Mouse (Mus musculus) heart, adult 18-20 months (tissue): ENCODE data around the gene Itm2b. TPM values are rescaled to one million over a fixed set of nuclear protein-coding genes. Genes with fewer than 3 reads are reported as not detected.

ENCODE experiments used
- DNase-seq, 2 experiments: peaks; one replicate each; pipeline ENCODE4 v3.0.0; 2021 to 2022; ENCODE audit warnings: mixed read lengths in 1 of 2
- total RNA-seq, 2 experiments: library from RNA; stranded (reverse); gene quantifications; 2 replicates each; pipeline ENCODE4 v1.2.3; 2021

The Itm2b gene
- total RNA-seq, 2 experiments from 2014 or later = 736 to 802 TPM

DNA sequence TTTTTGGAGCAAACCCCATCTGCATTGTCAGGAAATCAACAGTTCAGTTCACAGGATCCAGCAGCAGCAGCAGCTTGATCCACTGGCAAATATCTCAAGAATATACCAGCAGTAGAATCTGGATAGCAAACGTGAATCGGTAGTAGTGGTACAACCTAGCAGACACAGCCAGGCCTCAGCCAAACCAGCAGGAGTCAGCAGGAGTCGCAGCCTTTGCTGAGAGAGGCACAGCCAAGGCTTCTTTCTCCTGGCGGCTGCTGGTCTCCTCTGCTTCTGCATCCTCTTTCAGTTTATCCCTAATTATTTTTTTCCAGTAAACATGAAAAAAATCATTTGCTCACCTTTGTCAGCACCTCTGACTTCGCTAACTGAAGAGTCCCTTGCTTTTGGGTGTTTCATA lies 10.7 kb upstream of the Itm2b start:
- DNase-seq = no peak

DNA sequence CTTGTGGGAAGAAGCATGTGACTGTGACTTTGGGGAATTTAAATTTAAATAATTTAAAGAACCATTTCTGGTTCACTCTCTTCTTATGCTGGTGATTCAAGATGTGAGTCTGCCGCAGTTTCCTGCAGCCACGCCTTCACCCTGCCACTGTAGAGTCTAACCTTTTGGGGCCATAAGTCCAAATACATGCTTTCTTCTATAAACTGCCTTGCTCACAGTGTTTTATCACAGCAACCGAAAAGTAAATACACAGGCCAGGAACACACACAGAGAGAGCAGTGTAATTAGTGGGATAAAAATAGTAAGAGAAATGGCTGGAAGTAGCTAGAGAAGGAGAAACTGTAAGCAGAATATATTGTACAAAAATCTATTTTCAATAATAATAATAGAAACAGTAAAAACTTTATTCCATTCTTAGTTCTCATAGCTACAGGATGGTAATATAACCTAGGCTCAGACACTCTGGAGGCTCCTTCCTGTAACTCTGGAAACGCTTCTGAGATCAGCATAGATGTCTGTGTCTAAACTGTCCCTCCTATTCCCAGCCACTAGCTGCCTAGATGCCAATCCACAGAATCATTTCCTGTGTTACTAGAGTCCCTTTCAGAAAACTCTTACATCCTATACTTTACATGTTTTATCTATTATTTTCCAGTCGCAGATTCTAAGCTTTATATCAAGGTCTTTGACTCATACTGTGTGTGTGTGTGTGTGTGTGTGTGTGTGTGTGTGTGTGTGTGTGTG lies 9.3 kb upstream of the Itm2b start:
- no peak for DNase-seq

DNA sequence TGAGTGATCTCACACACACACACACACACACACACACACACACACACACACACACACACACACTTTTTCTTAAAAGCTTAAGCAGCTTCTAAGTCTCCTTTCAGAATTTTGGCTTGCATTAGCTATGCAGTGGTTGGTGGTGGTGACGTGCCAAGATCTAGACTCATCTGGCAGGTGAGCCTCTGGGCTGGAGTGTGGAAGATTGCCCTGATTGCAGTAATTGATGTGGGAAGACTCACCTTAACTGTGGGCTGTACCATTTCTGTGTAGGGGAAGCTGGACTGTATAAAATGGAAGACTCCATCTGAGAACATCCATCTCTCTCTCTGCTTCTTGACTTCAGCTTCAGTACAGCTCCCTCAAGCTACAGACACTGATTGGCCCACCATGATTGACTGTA lies 6.4 kb upstream of the Itm2b start:
- no peak for DNase-seq

DNA sequence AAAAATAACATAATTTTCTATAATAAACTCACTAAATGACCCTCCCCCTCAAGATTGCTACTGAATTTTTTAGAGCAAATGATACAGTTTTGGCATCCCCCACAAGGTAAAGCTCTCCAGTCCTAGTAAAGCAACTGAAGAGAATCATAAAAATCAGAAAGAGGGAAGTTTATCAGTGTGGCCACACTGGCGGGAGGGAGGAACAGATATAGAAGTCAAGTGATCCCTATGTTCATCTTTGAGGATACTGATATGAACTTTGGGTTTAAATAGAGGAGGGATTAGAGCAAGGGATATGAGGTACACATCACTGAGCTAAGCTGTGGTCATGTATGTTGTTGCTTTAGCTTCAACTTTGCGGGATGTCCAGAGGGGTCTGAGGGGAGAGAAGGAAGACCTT lies 5.1 kb upstream of the Itm2b start:
- DNase-seq = no peak

DNA sequence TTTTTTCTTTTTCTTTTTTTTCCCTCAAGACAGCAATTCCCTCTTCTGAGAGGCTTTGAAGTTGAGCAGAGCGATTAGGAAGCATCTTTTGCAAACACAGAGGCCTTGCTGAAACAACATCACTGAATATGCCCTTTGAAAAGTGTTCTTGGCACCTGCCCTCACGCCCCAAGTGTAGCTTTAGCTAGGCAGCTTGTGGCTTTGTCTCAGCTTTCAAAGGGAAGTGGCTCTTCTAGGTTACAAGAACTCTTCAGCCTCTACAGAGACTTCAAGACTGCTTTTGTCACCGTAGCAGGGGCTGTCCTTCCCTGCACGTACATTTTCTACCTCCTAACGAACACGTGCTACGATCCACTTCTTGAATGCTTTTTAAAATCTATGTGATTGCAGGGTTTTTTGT lies 4.0 kb upstream of the Itm2b start:
- peak in 1 of 2 experiments; percentile 56 for DNase-seq

DNA sequence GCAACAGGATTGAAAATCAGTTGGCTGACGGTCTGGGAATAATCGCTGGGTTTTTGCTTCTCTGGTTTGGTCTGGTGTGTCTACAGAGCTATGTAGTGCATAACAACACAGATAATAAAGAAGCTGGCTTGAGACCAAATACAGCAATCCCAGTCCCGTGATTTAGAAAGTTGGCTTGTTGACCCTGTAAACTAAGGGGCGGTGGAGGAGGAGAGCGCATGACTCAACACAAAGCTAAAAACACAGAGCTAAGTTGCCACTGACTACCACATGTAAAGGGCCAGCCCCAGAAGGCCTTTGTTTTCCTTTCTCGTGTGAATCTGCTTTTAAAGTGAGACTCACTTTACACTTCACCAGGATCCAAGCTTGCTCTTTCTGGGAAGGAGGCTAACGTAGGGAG lies 3.5 kb upstream of the Itm2b start:
- peak; percentile 88 to 89 for DNase-seq

DNA sequence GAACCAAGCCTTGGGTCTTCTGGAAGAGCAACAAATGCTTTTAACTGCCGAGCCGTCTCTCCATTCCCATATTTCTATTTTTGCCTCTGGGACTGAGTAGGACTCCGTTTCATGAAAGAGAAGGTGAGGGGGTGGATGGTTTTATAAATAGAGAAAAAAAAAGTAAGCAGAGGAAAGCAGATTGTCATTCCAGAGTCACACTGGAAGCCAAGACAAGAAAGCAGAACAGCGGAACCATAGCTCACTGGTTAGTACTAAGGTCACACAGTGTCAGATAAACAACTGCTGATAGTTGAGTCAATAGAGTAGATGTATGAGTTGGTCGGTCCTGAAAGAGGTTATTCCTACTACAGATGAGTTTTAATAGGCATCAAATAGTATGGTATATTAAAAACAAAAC lies 1.4 kb upstream of the Itm2b start:
- peak; percentile 37 to 42 for DNase-seq

DNA sequence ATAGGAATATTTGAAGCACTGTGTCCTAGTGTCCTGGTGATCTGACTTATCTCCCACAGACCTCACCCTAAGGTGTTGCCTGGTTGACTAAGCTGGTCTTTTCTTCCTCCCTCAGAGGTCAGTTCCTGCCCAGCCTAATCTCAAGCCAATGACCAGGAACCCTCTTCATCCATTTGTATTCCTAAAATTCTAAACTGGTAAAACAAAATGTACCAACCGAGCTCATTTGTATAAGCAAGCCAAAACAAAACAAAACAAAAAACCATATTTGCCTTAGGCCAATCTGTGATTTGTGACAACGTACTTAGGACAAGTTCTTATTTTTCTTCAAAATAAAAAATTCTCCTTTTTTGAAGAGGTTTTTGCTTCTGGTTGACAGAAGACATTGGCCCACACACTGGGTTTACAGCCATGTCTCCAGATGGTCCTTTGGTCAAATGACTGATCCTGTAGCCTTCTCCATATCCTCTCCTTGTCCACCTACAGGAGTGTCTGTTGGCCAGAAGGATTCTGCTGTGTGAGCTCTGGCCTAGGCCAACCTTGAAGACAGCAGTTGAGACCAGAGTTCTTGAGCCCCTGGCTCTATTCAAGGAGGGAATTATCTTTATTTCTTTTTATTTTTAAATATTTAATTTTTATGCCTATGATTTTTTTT lies 758 bp upstream of the Itm2b start:
- no peak for DNase-seq

DNA sequence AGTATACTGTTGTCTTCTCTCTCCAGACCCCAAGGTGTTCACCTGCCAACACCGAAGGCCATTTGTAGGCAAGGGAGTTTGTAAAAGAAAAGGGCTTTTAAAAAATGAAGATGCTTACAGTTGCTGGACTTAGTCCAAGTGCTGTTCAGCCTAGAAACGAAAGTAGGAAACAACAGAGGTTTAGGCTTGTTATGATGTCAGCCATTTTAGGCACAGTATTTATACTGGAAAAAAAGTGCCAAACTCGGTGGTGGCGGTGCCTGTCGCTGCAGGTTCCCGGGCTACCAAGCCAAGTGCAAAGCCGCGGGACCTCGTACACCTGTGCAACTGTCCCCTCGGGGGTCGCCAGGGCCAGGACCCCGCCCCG lies 560 bp downstream of the Itm2b start:
- peak; percentile 54 to 74 for DNase-seq

DNA sequence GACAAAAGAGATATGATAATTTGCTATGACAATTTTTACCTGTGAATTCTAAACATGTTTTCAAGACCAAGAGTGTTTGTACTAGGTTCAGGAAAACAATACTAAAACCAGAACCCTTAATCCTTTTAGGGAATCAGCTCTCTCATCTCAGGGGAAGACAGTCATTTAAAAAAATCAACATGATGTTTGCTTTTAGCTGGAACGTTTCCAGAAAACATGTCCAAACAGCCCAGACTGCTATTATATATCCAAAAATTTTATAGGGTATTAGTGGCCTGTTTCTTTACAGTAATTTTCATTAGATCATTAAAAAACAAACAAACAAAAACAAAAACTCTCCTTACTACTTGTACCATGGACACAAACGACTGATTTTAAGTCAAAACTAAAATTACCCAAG lies 1.3 kb downstream of the Itm2b start:
- no peak for DNase-seq

DNA sequence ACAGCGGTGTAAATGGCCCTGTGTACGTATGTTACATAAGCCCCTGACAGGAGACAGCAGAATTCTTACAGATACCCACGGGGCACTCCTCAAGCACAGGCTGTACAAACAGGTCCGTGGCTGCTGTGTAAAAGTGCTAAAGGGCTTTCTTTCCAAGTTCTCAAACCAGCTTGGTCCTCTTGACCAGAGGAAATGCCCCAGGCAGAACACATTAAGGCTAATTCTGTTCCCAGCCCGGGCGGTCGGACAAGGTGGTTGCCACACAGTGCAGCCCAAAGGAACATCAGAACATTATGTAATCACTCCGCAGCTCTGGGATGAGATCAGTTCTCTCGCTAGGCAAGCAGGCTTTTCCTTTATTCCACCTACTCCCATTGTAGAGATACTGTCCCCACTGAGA lies 2.4 kb downstream of the Itm2b start:
- DNase-seq = peak; percentile 83 to 86

DNA sequence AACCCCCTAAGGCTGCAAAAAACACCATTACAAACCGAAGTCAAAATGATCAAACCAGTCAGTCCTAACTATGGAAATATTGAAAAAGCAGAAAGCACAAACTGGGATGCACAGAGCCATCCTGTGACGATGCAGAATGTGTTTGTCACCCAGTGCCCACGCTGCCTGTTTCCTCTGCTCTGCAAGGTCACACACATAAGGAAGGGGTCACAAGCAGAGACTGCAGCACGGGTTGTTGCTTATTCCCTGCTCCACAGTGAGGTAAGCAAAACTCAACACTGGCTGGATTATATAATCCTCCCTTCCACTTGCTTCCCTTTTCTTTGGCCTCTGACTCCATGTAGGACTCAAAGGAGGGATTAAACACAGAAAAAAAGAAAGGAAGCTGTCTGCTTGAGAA lies 3.5 kb downstream of the Itm2b start:
- DNase-seq = no peak

DNA sequence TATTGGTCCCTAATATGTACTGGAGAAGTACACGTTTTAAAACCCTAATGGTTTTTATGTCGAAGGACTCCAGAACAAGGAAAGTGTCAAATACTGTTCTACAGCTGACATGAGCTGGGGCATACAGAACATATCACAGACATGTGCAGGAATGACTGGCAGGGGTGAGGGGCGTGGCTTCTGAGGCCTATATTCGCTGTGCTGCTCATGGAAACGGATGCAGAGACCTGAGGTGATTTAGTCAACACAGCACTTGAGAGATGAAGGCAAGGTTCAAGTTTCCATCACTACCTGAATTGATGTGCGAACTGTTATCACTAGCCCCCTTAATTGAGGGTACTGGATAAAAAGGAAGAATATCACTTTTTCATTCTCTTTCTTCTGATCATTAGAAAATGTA lies 7.3 kb downstream of the Itm2b start:
- peak in 1 of 2 experiments; percentile 22 for DNase-seq

DNA sequence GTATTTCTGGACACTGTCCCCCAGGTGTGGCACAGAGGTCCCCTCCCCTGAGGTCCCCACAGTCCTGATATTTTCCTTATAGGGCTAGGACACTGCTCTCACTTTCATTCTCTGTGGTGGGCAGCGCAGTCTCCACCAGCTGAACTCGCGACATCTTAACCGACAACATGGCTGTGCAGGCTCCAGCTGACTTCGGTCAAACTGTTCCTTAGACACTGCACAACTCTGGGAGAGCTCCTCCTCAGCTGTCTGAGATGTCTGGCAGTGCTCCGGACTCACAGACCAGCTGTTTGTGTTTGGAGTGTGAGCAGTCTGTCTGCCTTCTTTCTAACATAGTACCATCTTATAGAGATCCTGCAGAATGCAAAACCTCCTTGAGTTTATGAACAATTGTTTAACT lies 8.2 kb downstream of the Itm2b start:
- peak; percentile 54 to 61 for DNase-seq

DNA sequence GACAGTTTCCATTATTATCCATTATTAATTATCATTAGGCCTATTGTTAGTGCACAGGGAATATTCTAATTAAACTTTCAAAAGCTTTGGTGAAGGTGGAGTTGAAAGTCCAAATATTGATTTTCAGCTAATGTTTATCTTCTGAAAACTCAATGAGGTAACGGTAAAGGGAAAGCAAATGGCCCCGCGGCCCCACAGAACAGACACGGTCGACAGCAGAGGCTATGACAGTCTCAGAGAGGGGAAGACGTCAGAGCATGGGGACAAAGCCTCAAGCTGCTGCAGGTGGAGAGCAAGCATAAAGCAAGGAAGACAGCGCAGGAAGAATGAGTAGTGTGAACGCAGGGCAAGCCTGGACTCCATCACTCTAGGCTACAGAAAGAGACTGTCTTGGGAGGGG lies 9.2 kb downstream of the Itm2b start:
- peak in 1 of 2 experiments; percentile 45 for DNase-seq

DNA sequence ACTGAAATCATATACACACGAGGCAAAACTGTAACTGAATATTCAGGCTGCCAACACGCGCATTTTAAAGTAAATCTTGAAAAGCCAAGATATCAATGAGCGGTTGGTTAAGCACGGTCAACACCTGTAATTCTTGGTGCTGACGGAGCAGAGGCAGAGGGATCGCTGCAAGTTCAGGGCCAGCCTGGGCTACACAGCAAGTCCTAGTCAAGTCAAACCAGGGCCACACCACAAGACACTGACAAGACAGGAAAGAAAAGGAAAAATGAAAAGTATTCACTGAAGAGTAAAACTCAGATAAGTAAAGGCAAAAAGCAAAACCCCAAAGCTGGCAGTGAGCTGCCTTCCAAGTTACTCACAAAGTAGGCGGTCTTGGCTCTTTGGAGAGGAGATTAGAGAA lies 9.6 kb downstream of the Itm2b start:
- peak in 1 of 2 experiments; percentile 20 for DNase-seq

DNA sequence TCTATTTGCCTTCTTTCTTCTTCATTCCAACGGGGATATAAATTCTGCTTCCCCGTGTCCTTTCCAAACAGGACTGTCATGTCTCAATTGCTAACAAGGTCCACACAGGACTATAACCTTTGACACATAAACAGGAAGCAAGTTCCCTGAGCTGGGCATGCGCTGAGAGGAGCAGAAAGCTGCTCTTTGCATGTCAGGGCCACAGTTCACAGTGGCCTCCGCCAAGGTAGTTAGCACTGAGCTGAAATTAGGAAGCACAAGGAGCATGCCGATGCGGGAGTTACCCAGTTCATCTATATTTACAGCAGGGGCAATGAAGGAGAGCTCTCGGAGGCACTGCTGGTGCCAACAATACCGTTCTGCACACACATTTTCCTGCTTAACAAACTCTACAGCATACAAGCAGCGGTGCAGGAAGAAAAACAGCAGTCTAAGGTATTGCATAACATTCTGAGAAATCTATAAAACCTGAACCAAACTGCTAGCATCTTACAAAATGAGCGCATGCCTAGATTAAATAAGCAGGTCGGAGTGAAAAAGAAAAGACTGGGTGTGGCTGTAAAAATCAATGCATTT lies 10.7 kb downstream of the Itm2b start:
- DNase-seq = peak; percentile 67 to 72

DNA sequence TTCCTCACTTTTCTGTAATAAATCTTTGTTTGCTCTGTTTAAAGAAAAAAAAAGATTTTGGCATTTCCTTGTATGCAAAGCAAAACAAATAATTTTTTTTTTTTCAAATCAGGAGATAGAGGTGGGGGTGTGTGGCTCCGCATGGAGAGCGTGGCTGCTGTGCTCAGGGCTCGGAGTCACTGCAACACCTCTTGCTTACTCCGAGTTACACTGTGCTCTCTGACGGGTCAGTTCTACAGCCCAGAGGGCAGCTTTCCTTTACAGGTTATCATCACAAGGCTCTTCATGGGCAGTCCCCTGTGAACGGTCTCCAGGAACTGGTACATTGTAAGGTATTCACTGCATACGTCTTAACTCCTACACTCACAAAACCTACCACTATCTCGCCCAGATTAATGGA lies 11.5 kb downstream of the Itm2b start:
- DNase-seq = peak in 1 of 2 experiments; percentile 27

DNA sequence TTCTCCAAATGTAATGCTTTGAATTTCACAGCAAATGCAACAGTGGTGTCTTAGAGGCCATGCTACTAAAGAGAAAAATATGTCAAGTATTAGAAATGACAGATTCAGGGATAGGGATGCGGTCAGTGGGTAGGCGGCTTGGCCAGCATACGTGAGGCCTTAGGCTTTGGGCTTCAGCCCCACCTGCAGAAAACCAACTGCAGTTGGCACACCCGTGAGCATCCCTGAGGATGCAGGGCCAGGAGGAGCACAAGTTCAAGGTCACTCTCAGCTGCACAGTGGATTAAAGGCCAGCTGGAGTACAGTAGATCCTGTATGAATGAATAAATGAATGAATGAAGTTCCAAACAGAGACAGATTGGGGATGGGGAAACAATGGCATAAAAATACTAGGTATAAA lies 12.1 kb downstream of the Itm2b start:
- DNase-seq = no peak

DNA sequence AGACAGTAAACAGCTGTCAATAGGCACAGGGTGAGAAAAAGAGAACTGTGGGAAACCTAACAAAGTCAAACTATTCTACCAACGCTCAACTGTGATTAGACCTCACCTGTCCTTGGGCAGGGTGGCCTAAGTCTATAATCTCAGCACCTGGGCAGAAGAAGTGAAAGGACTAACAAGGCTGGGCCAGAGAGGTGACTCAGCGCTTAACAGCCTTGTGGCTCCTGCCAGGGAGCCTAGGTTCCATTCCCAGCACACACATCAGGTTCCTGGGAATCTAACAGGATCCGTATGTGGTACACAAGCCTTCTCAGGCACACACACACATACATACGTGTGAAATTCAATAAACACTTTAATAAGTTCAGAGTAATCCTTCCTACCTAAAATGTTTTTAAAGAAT lies 13.5 kb downstream of the Itm2b start:
- peak in 1 of 2 experiments; percentile 23 for DNase-seq

DNA sequence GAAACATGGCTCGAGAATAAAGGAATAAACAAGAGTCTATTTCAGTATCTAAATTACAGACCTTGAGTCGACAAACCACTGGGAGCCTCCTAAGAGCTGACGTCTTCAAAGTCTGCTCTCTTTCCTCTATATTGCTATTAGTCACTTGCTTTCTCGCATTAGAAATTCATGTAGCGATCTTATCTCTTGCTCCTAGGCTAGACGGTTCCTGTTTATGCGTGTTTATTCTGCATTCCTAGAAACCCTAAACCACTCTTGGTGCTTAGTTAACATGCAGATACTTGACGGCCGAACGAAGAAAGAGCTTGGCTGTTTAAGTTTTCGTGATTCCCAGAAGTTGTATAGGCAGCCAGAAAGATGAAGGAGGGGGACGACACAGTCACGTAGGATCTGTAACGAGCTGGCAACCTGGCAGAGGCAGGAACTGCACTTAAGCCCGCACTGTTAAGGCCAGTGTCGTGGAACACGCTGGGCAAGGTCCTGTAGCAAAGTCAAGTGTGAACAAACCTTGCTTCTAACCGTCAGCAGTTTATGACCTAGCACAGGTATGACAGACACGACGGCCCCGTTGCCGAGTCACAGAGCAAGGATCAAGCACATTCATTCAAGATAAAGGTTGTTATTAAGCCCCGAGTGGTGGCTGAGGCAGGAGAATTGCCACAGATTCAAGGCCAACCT lies 14.3 kb downstream of the Itm2b start:
- peak in 1 of 2 experiments; percentile 25 for DNase-seq

DNA sequence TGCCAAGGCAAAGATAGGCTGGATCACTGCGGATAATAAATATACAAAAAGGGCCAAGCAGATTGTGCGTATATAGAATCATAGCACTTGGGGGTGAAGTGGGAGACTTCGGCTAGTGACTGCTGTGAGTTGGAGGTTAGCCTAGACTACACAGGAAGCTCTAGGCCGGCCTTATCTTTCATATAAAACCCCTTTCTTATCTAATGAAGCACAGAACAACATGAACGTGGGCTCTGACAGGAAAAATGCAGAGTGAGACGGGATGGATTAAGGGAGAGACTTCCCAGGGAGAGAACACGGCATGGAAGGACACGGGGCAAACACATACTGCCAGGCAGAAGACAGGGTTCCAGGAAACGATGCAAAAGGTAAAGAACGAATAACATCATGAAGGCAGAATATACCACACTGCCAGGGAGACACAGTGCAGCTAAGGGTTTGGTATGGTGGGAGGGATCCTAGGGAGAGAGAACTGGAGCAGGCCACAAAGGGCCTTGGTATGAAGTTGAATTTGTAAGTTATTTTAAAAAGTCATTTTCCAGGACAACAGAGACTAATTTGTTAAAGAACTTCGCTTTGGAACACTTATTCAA lies 14.9 kb downstream of the Itm2b start:
- DNase-seq = no peak

DNA sequence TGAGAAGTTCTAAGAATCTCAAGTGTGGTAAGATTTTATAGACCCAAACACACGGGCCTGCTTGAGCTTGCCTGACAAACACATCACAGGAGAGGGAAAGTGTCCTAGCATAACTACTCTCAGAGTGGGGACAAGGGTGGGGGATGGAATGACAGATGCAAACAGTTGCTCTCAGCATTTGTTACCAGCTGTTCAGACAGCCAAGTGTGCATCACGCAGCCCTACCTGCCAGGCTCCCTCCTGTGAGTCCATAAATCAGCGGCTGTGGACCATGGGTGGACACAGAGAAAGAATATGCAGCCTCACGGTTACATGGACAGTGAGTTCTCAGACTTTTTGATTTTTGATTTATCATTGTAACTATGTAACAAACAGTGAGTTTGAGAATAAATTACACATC lies 15.5 kb downstream of the Itm2b start:
- DNase-seq = peak in 1 of 2 experiments; percentile 23
